Mouse (Mus musculus) myocyte (in vitro differentiated cells): ENCODE data around the gene Grb7. TPM values are rescaled to one million over a fixed set of nuclear protein-coding genes. Genes with fewer than 3 reads are reported as not detected.

ENCODE experiments used
- H3K27me3 ChIP-seq: one replicate; pipeline ENCODE4 v1.6.1; 2011; ENCODE audit not compliant: control insufficient read depth, insufficient read depth, insufficient read length
- H3K36me3 ChIP-seq: one replicate; pipeline ENCODE4 v1.6.1; 2011; ENCODE audit not compliant: control insufficient read depth, insufficient read depth
- H3K4me2 ChIP-seq: one replicate; pipeline ENCODE4 v1.6.1; 2011; ENCODE audit warnings: low read depth, control low read depth
- H3K4me3 ChIP-seq: one replicate; pipeline ENCODE4 v1.5.1; 2011; ENCODE audit warnings: mild to moderate bottlenecking, control low read depth, moderate library complexity
- H3K79me2 ChIP-seq: one replicate; pipeline ENCODE4 v1.6.1; 2011; ENCODE audit not compliant: control insufficient read depth, insufficient read depth
- H3ac ChIP-seq: one replicate; pipeline ENCODE4 v1.6.1; 2011; ENCODE audit not compliant: control insufficient read depth, insufficient read length
- CEBPB ChIP-seq: IDR thresholded peaks from 2 replicates; pipeline ENCODE4 v1.6.1; 2011; ENCODE audit warnings: mild to moderate bottlenecking, moderate library complexity; ENCODE audit not compliant: poor library complexity, insufficient read depth, severe bottlenecking
- E2F4 ChIP-seq: IDR thresholded peaks from one replicate; pipeline ENCODE4 v1.6.1; 2011; ENCODE audit warnings: mild to moderate bottlenecking, control low read depth, moderate library complexity; ENCODE audit not compliant: insufficient read depth
- MAX ChIP-seq: IDR thresholded peaks from one replicate; pipeline ENCODE4 v1.6.1; 2011; ENCODE audit warnings: low read depth, mild to moderate bottlenecking, control low read depth
- MYOD1 ChIP-seq, 3 experiments: IDR thresholded peaks; one replicate each; pipeline ENCODE4 v1.6.1; 2011; ENCODE audit warnings: control low read depth in 2 of 3, low read depth in 2 of 3, mild to moderate bottlenecking in 2 of 3, moderate library complexity in 1 of 3; ENCODE audit not compliant: insufficient read length in 2 of 3, control insufficient read depth in 1 of 3
- MYOG ChIP-seq, 3 experiments: IDR thresholded peaks; one replicate each; pipeline ENCODE4 v1.6.1; 2011; ENCODE audit warnings: control low read depth in 2 of 3, low read depth in 2 of 3, mild to moderate bottlenecking in 2 of 3; ENCODE audit not compliant: insufficient read length in 2 of 3, control insufficient read depth in 1 of 3, insufficient read depth in 1 of 3
- POLR2A ChIP-seq: IDR thresholded peaks from one replicate; pipeline ENCODE4 v1.6.1; 2011; ENCODE audit warnings: low read depth, mild to moderate bottlenecking, control low read depth, moderate library complexity; ENCODE audit not compliant: insufficient read length
- POLR2AphosphoS2 ChIP-seq: IDR thresholded peaks from one replicate; pipeline ENCODE4 v1.6.1; 2011; ENCODE audit warnings: low read depth, control low read depth; ENCODE audit not compliant: insufficient read length
- REST ChIP-seq: IDR thresholded peaks from one replicate; pipeline ENCODE4 v1.6.1; 2011; ENCODE audit warnings: mild to moderate bottlenecking, control low read depth, moderate library complexity; ENCODE audit not compliant: insufficient read depth, insufficient read length
- SRF ChIP-seq: IDR thresholded peaks from one replicate; pipeline ENCODE4 v1.6.1; 2011; ENCODE audit warnings: low read depth; ENCODE audit not compliant: control insufficient read depth, insufficient read length
- TCF12 ChIP-seq: IDR thresholded peaks from one replicate; pipeline ENCODE4 v1.6.1; 2011; ENCODE audit warnings: mild to moderate bottlenecking, control low read depth; ENCODE audit not compliant: poor library complexity, insufficient read depth, severe bottlenecking
- TCF3 ChIP-seq: IDR thresholded peaks from one replicate; pipeline ENCODE4 v1.6.1; 2011; ENCODE audit warnings: low read depth, control low read depth; ENCODE audit not compliant: insufficient read length
- USF1 ChIP-seq: IDR thresholded peaks from one replicate; pipeline ENCODE4 v1.6.1; 2011; ENCODE audit warnings: low read depth, mild to moderate bottlenecking, control low read depth, moderate library complexity
- polyA plus RNA-seq: library from polyadenylated mRNA; unstranded; fragments of >200 nt; fragmentation: generic; extraction: Trizol; gene quantifications from one replicate; pipeline ENCODE4 v1.2.1, GENCODE M21; 2012; ENCODE audit warnings: missing spikeins

Grb7 gene
- polyA plus RNA-seq, 1 experiment = not detected

- no peak overlapping the region for H3K4me3 ChIP-seq
Observed at GRCm38 (mm10) chr11:98461109-98461720, 15.0 kb downstream of the Grb7 start.

GRCm38 (mm10) chr11:98462255-98462654 lies 16.1 kb downstream of the Grb7 start:
- H3K27me3 ChIP-seq = peaks cover 92% of the 10 kb centered on the region
- no peak for TF ChIP-seq E2F4
- TF ChIP-seq TCF12 = no peak
- TF ChIP-seq TCF3 = no peak
- TF ChIP-seq CEBPB = no peak
- TF ChIP-seq REST = no peak
- TF ChIP-seq SRF = no peak
- no peak for TF ChIP-seq POLR2AphosphoS2
- no peak for TF ChIP-seq USF1
- TF ChIP-seq MYOG (IDR thresholded peaks at IDR 0.05; ENCODE audit: control insufficient read depth in 1 of 3, insufficient read depth in 1 of 3, insufficient read length in 2 of 3, low read depth in 2 of 3) = no peak
- no peak for TF ChIP-seq MAX

More at GRCm38 (mm10) chr11:98461109-98461720, 15.0 kb downstream of the Grb7 start:
- no peak overlapping the region for H3ac ChIP-seq
- TF ChIP-seq TCF3 = no peak
- no peak for TF ChIP-seq E2F4
- no peak for TF ChIP-seq MYOD1 (IDR thresholded peaks at IDR 0.05; ENCODE audit: control insufficient read depth in 1 of 3, insufficient read length in 2 of 3, low read depth in 2 of 3)
- TF ChIP-seq MAX = no peak
- TF ChIP-seq REST = no peak
- TF ChIP-seq TCF12 = no peak
- TF ChIP-seq CEBPB = no peak
- no peak for TF ChIP-seq POLR2A
- no peak for TF ChIP-seq SRF
- no peak for TF ChIP-seq MYOG (IDR thresholded peaks at IDR 0.05; ENCODE audit: control insufficient read depth in 1 of 3, insufficient read depth in 1 of 3, insufficient read length in 2 of 3, low read depth in 2 of 3)
- no peak for TF ChIP-seq POLR2AphosphoS2
- TF ChIP-seq USF1 = no peak
- H3K27me3 ChIP-seq = peaks cover 82% of the 10 kb centered on the region
- no peak overlapping the region for H3K4me2 ChIP-seq
- H3K36me3 ChIP-seq = no peaks in the 10 kb centered on the region
- no peaks in the 10 kb centered on the region for H3K79me2 ChIP-seq

GRCm38 (mm10) chr11:98463911-98464310 lies 17.7 kb downstream of the Grb7 start:
- no peak overlapping the region for H3ac ChIP-seq
- no peaks in the 10 kb centered on the region for H3K79me2 ChIP-seq
- TF ChIP-seq POLR2A = no peak
- no peak for TF ChIP-seq SRF
- TF ChIP-seq TCF3 = no peak
- no peak for TF ChIP-seq TCF12
- no peak for TF ChIP-seq MYOG (IDR thresholded peaks at IDR 0.05; ENCODE audit: control insufficient read depth in 1 of 3, insufficient read depth in 1 of 3, insufficient read length in 2 of 3, low read depth in 2 of 3)
- TF ChIP-seq MAX = no peak
- no peak for TF ChIP-seq REST
- TF ChIP-seq E2F4 = no peak
- H3K4me3 ChIP-seq = no peak overlapping the region
- no peak overlapping the region for H3K4me2 ChIP-seq
- H3K27me3 ChIP-seq = peaks cover 86% of the 10 kb centered on the region
- H3K36me3 ChIP-seq = no peaks in the 10 kb centered on the region

More at GRCm38 (mm10) chr11:98462255-98462654, 16.1 kb downstream of the Grb7 start:
- Histone ChIP-seq H3K79me2 (no peaks in the 10 kb centered on the region), H3K4me3 (no peak overlapping the region), H3K4me2 (no peak overlapping the region), H3ac (no peak overlapping the region), H3K36me3 (no peaks in the 10 kb centered on the region)

GRCm38 (mm10) chr11:98464516-98464915 lies 18.3 kb downstream of the Grb7 start:
- Histone ChIP-seq H3K27me3 (peaks cover 83% of the 10 kb centered on the region), H3K4me2 (no peak overlapping the region), H3K36me3 (no peaks in the 10 kb centered on the region), H3K79me2 (no peaks in the 10 kb centered on the region), H3ac (no peak overlapping the region), H3K4me3 (no peak overlapping the region)
- TF ChIP-seq TCF12 = no peak

- Histone ChIP-seq H3K4me2 (no peak overlapping the region), H3K4me3 (no peak overlapping the region), H3ac (no peak overlapping the region), H3K79me2 (no peaks in the 10 kb centered on the region), H3K27me3 (peaks cover 73% of the 10 kb centered on the region), H3K36me3 (no peaks in the 10 kb centered on the region)
- no peak for TF ChIP-seq USF1
- TF ChIP-seq POLR2A = no peak
- no peak for TF ChIP-seq POLR2AphosphoS2
- TF ChIP-seq MYOG (IDR thresholded peaks at IDR 0.05; ENCODE audit: control insufficient read depth in 1 of 3, insufficient read depth in 1 of 3, insufficient read length in 2 of 3, low read depth in 2 of 3) = no peak
- no peak for TF ChIP-seq MYOD1 (IDR thresholded peaks at IDR 0.05; ENCODE audit: control insufficient read depth in 1 of 3, insufficient read length in 2 of 3, low read depth in 2 of 3)
- no peak for TF ChIP-seq REST
- TF ChIP-seq E2F4 = no peak
- no peak for TF ChIP-seq MAX
- TF ChIP-seq TCF12 = no peak
- TF ChIP-seq SRF = no peak
Observed at GRCm38 (mm10) chr11:98469761-98470714, 23.8 kb downstream of the Grb7 start.
